Comparison of ENCODE assay signal across 8 mouse cellular contexts in the genomic region with DNA sequence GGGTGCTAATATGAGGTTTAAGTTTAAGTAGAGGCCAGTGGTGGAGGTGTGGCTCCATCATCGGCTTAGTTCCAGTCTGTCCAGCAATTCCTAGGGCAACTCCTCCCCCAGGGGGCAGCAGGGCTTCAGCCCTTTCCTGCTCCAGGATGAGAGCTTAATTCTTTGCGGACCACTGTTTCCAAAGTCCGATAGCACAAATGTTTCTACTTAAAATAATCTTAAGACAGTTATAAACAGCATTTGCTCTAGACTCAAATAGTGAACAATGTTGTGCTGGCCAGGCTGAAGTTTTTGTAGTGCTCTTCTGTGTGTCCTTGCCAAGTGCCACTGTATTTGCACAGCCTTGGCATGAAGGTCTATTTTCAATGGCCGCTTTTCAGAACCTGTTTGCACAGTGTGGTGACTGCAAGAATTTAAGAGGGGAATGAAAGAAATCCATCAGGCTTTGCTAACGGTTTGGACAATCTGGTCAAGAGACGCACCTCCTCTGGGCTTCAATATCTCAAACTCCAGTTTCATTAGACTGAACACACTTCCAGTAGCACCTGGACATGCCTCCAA. TPM values are rescaled to one million over a fixed set of nuclear protein-coding genes. Genes with fewer than 3 reads are reported as not detected.
DNase-seq lines count a peak whose midpoint lies in the region; ATAC-seq and TF ChIP-seq lines count a peak whose summit lies in the region.

No protein-coding gene starts in this region.

- no peaks in the 10 kb centered on the region for H3K9me3 ChIP-seq in intestine, embryonic 14.5 days (ENCODE audit: control insufficient read depth, low read length)
- no peaks in the 10 kb centered on the region for H3K9me3 ChIP-seq in midbrain, embryonic 11.5 days (ENCODE audit: control insufficient read depth, low read length)

- H3K36me3 ChIP-seq in intestine, embryonic 14.5 days (ENCODE audit: control insufficient read depth, insufficient read depth, low read length) = no peaks in the 10 kb centered on the region
- no peaks in the 10 kb centered on the region for H3K36me3 ChIP-seq in midbrain, embryonic 11.5 days (ENCODE audit: control insufficient read depth, insufficient read depth, low read length)

- no peak overlapping the region for H3K27ac ChIP-seq in embryonic fibroblast, embryonic 13.5 days (ENCODE audit: insufficient read depth, low read length)
- H3K27ac ChIP-seq in intestine, embryonic 14.5 days (ENCODE audit: low read depth) = no peak overlapping the region
- H3K27ac ChIP-seq in midbrain, embryonic 11.5 days (ENCODE audit: low read depth, low read length) = no peak overlapping the region

- intact Hi-C loops in heart, postnatal 25 days (cut with DNase I) = loop anchor here (5.0 kb wide), 1 partner anchor 322 kb away; no protein-coding TSS in a partner anchor

- DNase-seq in heart, adult 11 months = peak; percentile 80
- no peak for DNase-seq in heart, postnatal 25 days (ENCODE audit: low spot score)
- peak; percentile 37 for DNase-seq in intestine, embryonic 14.5 days (ENCODE audit: low spot score)
- peak; percentile 82 for DNase-seq in midbrain, embryonic 11.5 days (ENCODE audit: low spot score, missing footprints)
- no peak for DNase-seq in layer of hippocampus, adult 11-12 months (ENCODE audit: low spot score)
- no peak for DNase-seq in frontal cortex, adult 2 months (ENCODE audit: extremely low spot score in 1 of 2, low spot score in 1 of 2)
- DNase-seq in urinary bladder, postnatal 36 days (ENCODE audit: low spot score in 2 of 2) = no peak

- 29% methylated on average over 6 of the region's 6 CpGs for WGBS in intestine, embryonic 14.5 days
- 37% methylated on average over 6 of the region's 6 CpGs for WGBS in midbrain, embryonic 11.5 days

- H3K9ac ChIP-seq in intestine, embryonic 14.5 days (ENCODE audit: low read length) = no peak overlapping the region
- no peak overlapping the region for H3K9ac ChIP-seq in midbrain, embryonic 11.5 days (ENCODE audit: low read length)

- peaks cover 10% of the 10 kb centered on the region; the same call in 1 of the 2 replicates for H3K27me3 ChIP-seq in intestine, embryonic 14.5 days (replicated peaks; ENCODE audit: control insufficient read depth, insufficient read depth, low read length)
- H3K27me3 ChIP-seq in midbrain, embryonic 11.5 days (ENCODE audit: control insufficient read depth, insufficient read depth, low read length) = peaks cover 2% of the 10 kb centered on the region; the same call in 1 of the 2 replicates

- H3K4me1 ChIP-seq in embryonic fibroblast, embryonic 13.5 days (ENCODE audit: control insufficient read depth, insufficient read depth, low read length) = no peaks in the 10 kb centered on the region
- H3K4me1 ChIP-seq in intestine, embryonic 14.5 days (replicated peaks; ENCODE audit: control insufficient read depth, insufficient read depth, low read length) = no peaks in the 10 kb centered on the region
- peaks cover 3% of the 10 kb centered on the region for H3K4me1 ChIP-seq in midbrain, embryonic 11.5 days (ENCODE audit: control insufficient read depth, insufficient read depth, low read length)

- TF ChIP-seq CTCF in embryonic fibroblast, embryonic 13.5 days (IDR thresholded peaks at IDR 0.05; ENCODE audit: borderline replicate concordance, insufficient read depth, low read length) = no peak

- TF ChIP-seq POLR2A in embryonic fibroblast, embryonic 13.5 days (IDR thresholded peaks at IDR 0.05; ENCODE audit: low read depth, low read length) = no peak

- H3K4me2 ChIP-seq in intestine, embryonic 14.5 days (ENCODE audit: low read length) = peak overlapping the region; percentile 67
- H3K4me2 ChIP-seq in midbrain, embryonic 11.5 days = peak overlapping the region; percentile 71

- no peak; the same call in 1 of the 2 replicates for ATAC-seq in intestine, embryonic 14.5 days (replicated peaks; ENCODE audit: low FRiP score, low TSS enrichment, low read depth)
- ATAC-seq in midbrain, embryonic 11.5 days (ENCODE audit: low FRiP score) = peak; percentile 2; the same call in 1 of the 2 replicates

- H3K4me3 ChIP-seq in embryonic fibroblast, embryonic 13.5 days (ENCODE audit: insufficient read depth, low read length) = peak overlapping the region; percentile 11; the same call in 1 of the 2 replicates
- H3K4me3 ChIP-seq in intestine, embryonic 14.5 days (ENCODE audit: low read depth, low read length) = peak overlapping the region; percentile 54
- peak overlapping the region; percentile 53 for H3K4me3 ChIP-seq in midbrain, embryonic 11.5 days (ENCODE audit: low read depth, low read length)

RNA-seq across cellular contexts. Expression of gene Tarsl2, which starts 0.8 kb away (rescaled TPM):
- 10 to 100 TPM; 31.1 to 31.9 TPM for total RNA-seq in heart, postnatal 25 days (2021)
- 5.6 and 8.7 TPM in 2 replicates for polyA plus RNA-seq in embryonic fibroblast, embryonic 13.5 days (2011; ENCODE audit: insufficient read length, low read depth, missing spikeins)
- 8.5 and 8.9 TPM in 2 replicates for polyA plus RNA-seq in intestine, embryonic 14.5 days (2014; fragmentation: Nextera tagmentation; extraction: Ambion mirVana)
- polyA plus RNA-seq in midbrain, embryonic 11.5 days (2014; fragmentation: Nextera tagmentation; extraction: Ambion mirVana) = 11.7 and 12.0 TPM in 2 replicates
- polyA plus RNA-seq in frontal cortex, adult 2 months (2012; rRNA removed) = 17.5 and 18.8 TPM in 2 replicates

RNA-seq across cellular contexts. Expression of gene Tm2d3, which starts 47.0 kb away (rescaled TPM):
- 10 to 100 TPM; 19.2 to 20.8 TPM for total RNA-seq in heart, postnatal 25 days (2021)
- polyA plus RNA-seq in embryonic fibroblast, embryonic 13.5 days (2011; ENCODE audit: insufficient read length, low read depth, missing spikeins) = 69.1 and 83.5 TPM in 2 replicates
- polyA plus RNA-seq in intestine, embryonic 14.5 days (2014; fragmentation: Nextera tagmentation; extraction: Ambion mirVana) = 87.3 and 90.8 TPM in 2 replicates
- polyA plus RNA-seq in midbrain, embryonic 11.5 days (2014; fragmentation: Nextera tagmentation; extraction: Ambion mirVana) = 67.0 and 68.8 TPM in 2 replicates
- 99.7 and 106 TPM in 2 replicates for polyA plus RNA-seq in frontal cortex, adult 2 months (2012; rRNA removed)

Comparison
In these comparisons a context has a peak if more than half of its experiments do, and no peak if none do; other contexts are left out.
1. DNase-seq: peak in heart, adult 11 months (single experiment), intestine, embryonic 14.5 days (single experiment) and midbrain, embryonic 11.5 days (single experiment); none in heart, postnatal 25 days (single experiment), layer of hippocampus, adult 11-12 months (single experiment), frontal cortex, adult 2 months (0 of 2) and urinary bladder, postnatal 36 days (0 of 2).
2. Peak in every context shown above with its lines, with median percentiles within 50 percentile points of each other: H3K4me3 ChIP-seq.